Mouse (Mus musculus) embryonic fibroblast, embryonic 13.5 days (primary cell): ENCODE results near the gene Zfyve28.

ENCODE experiments used
- CTCF ChIP-seq: IDR thresholded peaks from 2 replicates; pipeline ENCODE4 v1.5.1; 2011; ENCODE audit warnings: mild to moderate bottlenecking, control low read depth, low read length, moderate library complexity, borderline replicate concordance; ENCODE audit not compliant: insufficient read depth
- POLR2A ChIP-seq: IDR thresholded peaks from 2 replicates; pipeline ENCODE4 v1.6.1; 2011; ENCODE audit warnings: low read depth, mild to moderate bottlenecking, control low read depth, low read length, moderate library complexity

GRCm38 (mm10) chr5:34287838-34288145 lies 457 bp downstream of the Zfyve28 start:
- TF ChIP-seq CTCF (no peak), POLR2A (no peak)
